Mouse (Mus musculus) megakaryocyte, adult 5-6 weeks (primary cell): ENCODE measurements around the gene Acot7. TPM values are rescaled to one million over a fixed set of nuclear protein-coding genes. Genes with fewer than 3 reads are reported as not detected.
A peak's percentile ranks its signal among the peaks of the same experiment; 100 is the strongest.

ENCODE experiments used
- ATAC-seq: 2 replicates; pipeline ENCODE4 v1.8.0; 2016; ENCODE audit warnings: mild to moderate bottlenecking, inconsistent platforms; ENCODE audit not compliant: poor library complexity, severe bottlenecking
- total RNA-seq, 2 experiments: library from RNA; stranded (forward) in 1 of 2; stranded (reverse) in 1 of 2; fragments of 153-499, 151-499 nt in 1 of 2; fragments of 221-1000, 200-1000 nt in 1 of 2; gene quantifications; 2 replicates each; pipeline versions ENCODE4 v1.2.3 to v1.2.4; 2015 to 2017

The Acot7 gene
- total RNA-seq, 2 experiments from 2014 or later, result 43.3 TPM

- ATAC-seq, result no peak
Measured at GRCm38 (mm10) chr4:152270599-152270998, 92.7 kb downstream of the Acot7 start.

GRCm38 (mm10) chr4:152271334-152271733 lies 93.4 kb downstream of the Acot7 start:
- ATAC-seq, result no peak

GRCm38 (mm10) chr4:152272006-152272405 lies 94.1 kb downstream of the Acot7 start:
- ATAC-seq, result no peak

- ATAC-seq, result no peak
Measured at GRCm38 (mm10) chr4:152272449-152273049, 94.6 kb downstream of the Acot7 start.

GRCm38 (mm10) chr4:152273191-152273590 lies 95.3 kb downstream of the Acot7 start:
- ATAC-seq, result no peak

GRCm38 (mm10) chr4:152273621-152274236 lies 95.8 kb downstream of the Acot7 start, which contains the start of gene Gpr153:
Gpr153 (plus strand) TSS chr4:152274232.
- 0 out of 2 replicates have a peak, but pooled peaks have one; percentile 9 for ATAC-seq

- peak; percentile 50 for ATAC-seq
Measured at GRCm38 (mm10) chr4:152274681-152275131, 96.8 kb downstream of the Acot7 start.

- no peak for ATAC-seq
Measured at GRCm38 (mm10) chr4:152276389-152277347, 98.7 kb downstream of the Acot7 start.

GRCm38 (mm10) chr4:152277916-152278315 lies 100.0 kb downstream of the Acot7 start:
- ATAC-seq, result no peak

GRCm38 (mm10) chr4:152278986-152279385 lies 101.1 kb downstream of the Acot7 start:
- ATAC-seq, result no peak

- ATAC-seq, result no peak
Measured at GRCm38 (mm10) chr4:152281601-152282000, 103.7 kb downstream of the Acot7 start.

- no peak for ATAC-seq
Measured at GRCm38 (mm10) chr4:152282721-152283120, 104.8 kb downstream of the Acot7 start.

GRCm38 (mm10) chr4:152283186-152283950 lies 105.4 kb downstream of the Acot7 start:
- peak; percentile 92 for ATAC-seq

GRCm38 (mm10) chr4:152285505-152285904 lies 107.6 kb downstream of the Acot7 start:
- peak; percentile 47 for ATAC-seq

- ATAC-seq, result no peak
Measured at GRCm38 (mm10) chr4:152286183-152286582, 108.2 kb downstream of the Acot7 start.

- peak; percentile 26; the same call in 1 of the 2 replicates for ATAC-seq
Measured at GRCm38 (mm10) chr4:152286887-152287286, 109.0 kb downstream of the Acot7 start.

- ATAC-seq, result no peak
Measured at GRCm38 (mm10) chr4:152287317-152288120, 109.6 kb downstream of the Acot7 start.

GRCm38 (mm10) chr4:152288398-152288945 lies 110.5 kb downstream of the Acot7 start:
- no peak for ATAC-seq

GRCm38 (mm10) chr4:152290385-152290784 lies 112.5 kb downstream of the Acot7 start:
- ATAC-seq, result no peak
